Mouse (Mus musculus): Measurements from ENCODE around the gene Cldnd1. TPM values are rescaled to one million over a fixed set of nuclear protein-coding genes. Genes with fewer than 3 reads are reported as not detected.

The Cldnd1 gene
- polyA plus RNA-seq, 1 experiment from 2014 or later, result 125 TPM

DNA sequence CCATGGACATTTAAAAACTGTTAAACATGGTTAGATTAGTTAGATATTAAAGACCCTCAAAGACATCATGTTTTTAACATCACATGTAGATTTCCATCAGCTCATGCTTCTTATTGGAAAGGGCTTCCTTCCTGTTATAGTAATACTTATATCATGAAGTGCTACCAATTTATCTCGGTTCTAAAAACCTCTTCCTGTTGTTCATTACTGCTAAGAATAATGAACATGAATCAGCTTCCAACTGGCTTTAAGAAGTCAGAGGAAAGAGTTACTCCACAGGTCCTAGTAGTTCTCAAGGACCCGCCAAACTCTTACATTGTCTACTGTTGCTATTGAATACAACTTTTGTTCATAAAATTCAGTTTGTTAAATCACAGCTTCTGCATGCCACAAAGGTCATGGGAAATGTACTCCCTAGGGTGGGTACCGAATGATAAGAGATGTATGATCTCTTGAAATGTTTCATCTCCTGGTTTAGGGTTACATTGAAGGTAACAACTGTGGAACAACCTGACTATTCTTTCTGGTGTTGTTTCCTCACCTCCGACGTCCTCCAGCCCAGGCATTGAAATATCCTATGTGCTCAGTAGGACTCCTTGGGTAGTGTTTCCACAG, 38.0 kb upstream of the Cldnd1 start:
- WGBS, result 79% methylated on average over 5 of the region's 5 CpGs

DNA sequence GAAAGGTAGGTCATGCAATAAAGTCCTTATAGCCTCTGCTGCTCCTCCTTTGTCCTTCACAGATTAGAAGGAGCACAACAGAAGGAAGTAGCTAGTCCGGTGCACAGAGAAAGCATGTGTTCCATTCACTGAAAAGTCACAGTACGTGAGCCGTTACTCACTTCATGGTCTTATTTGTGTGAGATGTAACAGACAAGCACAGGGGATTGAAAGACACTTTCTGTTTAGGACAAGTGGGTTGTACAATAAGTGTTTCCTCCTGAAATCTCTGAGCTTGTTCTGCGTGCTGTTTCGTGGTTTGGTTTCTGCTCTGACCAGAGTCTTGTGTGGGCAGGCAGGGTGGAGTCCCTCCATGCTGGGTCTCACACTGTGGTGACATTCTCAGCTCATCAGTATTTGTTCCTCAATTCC, 37.4 kb upstream of the Cldnd1 start:
- H3K36me3 ChIP-seq (ENCODE audit: control insufficient read depth, insufficient read depth, low read length), result no peaks in the 10 kb centered on the region
- no peak for ATAC-seq (ENCODE audit: insufficient read depth, low FRiP score)
- no peaks in the 10 kb centered on the region for H3K4me1 ChIP-seq (ENCODE audit: control insufficient read depth, insufficient read depth, low read length)
- no peak overlapping the region for H3K9ac ChIP-seq (ENCODE audit: low read length)
- H3K4me2 ChIP-seq (ENCODE audit: low read depth, low read length), result no peak overlapping the region
- H3K4me3 ChIP-seq (replicated peaks; ENCODE audit: low read length), result no peak overlapping the region
- 84% methylated on average over 5 of the region's 5 CpGs for WGBS
- no peak overlapping the region for H3K27ac ChIP-seq (ENCODE audit: low read length)
- H3K9me3 ChIP-seq (replicated peaks; ENCODE audit: control insufficient read depth, low read length), result no peaks in the 10 kb centered on the region
- no peaks in the 10 kb centered on the region for H3K27me3 ChIP-seq (ENCODE audit: control insufficient read depth, insufficient read depth, low read length)

More for the DNA sequence above, 38.0 kb upstream of the Cldnd1 start:
- H3K9ac ChIP-seq (ENCODE audit: low read length), result no peak overlapping the region
- H3K4me3 ChIP-seq (replicated peaks; ENCODE audit: low read length), result no peak overlapping the region
- no peaks in the 10 kb centered on the region for H3K36me3 ChIP-seq (ENCODE audit: control insufficient read depth, insufficient read depth, low read length)
- no peak for ATAC-seq (ENCODE audit: insufficient read depth, low FRiP score)
- H3K4me2 ChIP-seq (ENCODE audit: low read depth, low read length), result no peak overlapping the region
- no peaks in the 10 kb centered on the region for H3K9me3 ChIP-seq (replicated peaks; ENCODE audit: control insufficient read depth, low read length)
- no peak overlapping the region for H3K27ac ChIP-seq (ENCODE audit: low read length)
- no peaks in the 10 kb centered on the region for H3K27me3 ChIP-seq (ENCODE audit: control insufficient read depth, insufficient read depth, low read length)
- H3K4me1 ChIP-seq (ENCODE audit: control insufficient read depth, insufficient read depth, low read length), result no peaks in the 10 kb centered on the region

DNA sequence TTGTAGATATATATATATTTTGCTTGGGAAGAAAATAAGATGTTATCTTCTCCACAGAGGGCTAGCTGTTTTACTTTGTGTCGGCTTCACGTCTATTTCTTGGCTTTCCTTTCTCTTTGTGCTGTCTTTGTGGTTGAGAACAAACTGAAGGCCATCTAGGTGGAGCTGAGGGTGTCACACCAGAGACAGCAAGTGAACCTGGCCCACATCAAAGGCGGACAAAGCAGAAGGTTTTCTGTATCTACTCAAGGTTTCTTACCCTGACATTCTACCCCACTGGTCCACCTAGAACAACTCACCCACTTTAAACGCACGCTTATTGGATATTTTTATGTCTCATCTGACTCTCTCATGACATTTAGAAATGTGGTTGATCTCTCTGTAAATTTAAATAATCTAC, 33.6 kb upstream of the Cldnd1 start:
- no peaks in the 10 kb centered on the region for H3K9me3 ChIP-seq (replicated peaks; ENCODE audit: control insufficient read depth, low read length)
- no peak overlapping the region for H3K4me2 ChIP-seq (ENCODE audit: low read depth, low read length)
- WGBS, result 81% methylated on average over 5 of the region's 5 CpGs
- no peaks in the 10 kb centered on the region for H3K4me1 ChIP-seq (ENCODE audit: control insufficient read depth, insufficient read depth, low read length)
- H3K27me3 ChIP-seq (ENCODE audit: control insufficient read depth, insufficient read depth, low read length), result no peaks in the 10 kb centered on the region
- no peak for ATAC-seq (ENCODE audit: insufficient read depth, low FRiP score)
- no peak overlapping the region for H3K9ac ChIP-seq (ENCODE audit: low read length)
- no peak overlapping the region for H3K4me3 ChIP-seq (replicated peaks; ENCODE audit: low read length)
- no peak overlapping the region for H3K27ac ChIP-seq (ENCODE audit: low read length)
- H3K36me3 ChIP-seq (ENCODE audit: control insufficient read depth, insufficient read depth, low read length), result no peaks in the 10 kb centered on the region

DNA sequence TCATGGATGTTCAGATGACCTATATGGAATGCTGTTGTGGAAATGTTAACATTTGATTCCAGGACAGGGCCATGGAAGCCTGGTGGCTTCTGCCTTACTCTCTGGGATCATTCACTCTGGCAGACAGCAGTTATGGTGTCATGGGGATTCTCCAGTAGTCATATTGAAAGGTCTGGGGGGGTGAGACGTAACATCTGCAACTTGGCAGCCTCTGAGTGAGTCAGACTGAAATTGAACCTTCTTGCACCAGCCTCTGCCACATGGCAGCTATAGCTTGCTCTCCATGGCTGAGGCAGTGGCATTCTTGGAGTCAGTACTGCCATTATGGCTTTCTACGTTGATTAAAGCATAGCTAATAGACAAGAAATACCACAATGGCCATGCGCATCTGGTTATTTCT, 30.9 kb upstream of the Cldnd1 start:
- Histone ChIP-seq H3K4me2 (ENCODE audit: low read depth, low read length) (no peak overlapping the region), H3K27me3 (ENCODE audit: control insufficient read depth, insufficient read depth, low read length) (no peaks in the 10 kb centered on the region), H3K36me3 (ENCODE audit: control insufficient read depth, insufficient read depth, low read length) (no peaks in the 10 kb centered on the region), H3K27ac (ENCODE audit: low read length) (no peak overlapping the region), H3K4me1 (ENCODE audit: control insufficient read depth, insufficient read depth, low read length) (no peaks in the 10 kb centered on the region), H3K9me3 (replicated peaks; ENCODE audit: control insufficient read depth, low read length) (no peaks in the 10 kb centered on the region), H3K4me3 (replicated peaks; ENCODE audit: low read length) (no peak overlapping the region), H3K9ac (ENCODE audit: low read length) (no peak overlapping the region)
- ATAC-seq (ENCODE audit: insufficient read depth, low FRiP score), result no peak
- 86% methylated on average over 3 of the region's 3 CpGs for WGBS

DNA sequence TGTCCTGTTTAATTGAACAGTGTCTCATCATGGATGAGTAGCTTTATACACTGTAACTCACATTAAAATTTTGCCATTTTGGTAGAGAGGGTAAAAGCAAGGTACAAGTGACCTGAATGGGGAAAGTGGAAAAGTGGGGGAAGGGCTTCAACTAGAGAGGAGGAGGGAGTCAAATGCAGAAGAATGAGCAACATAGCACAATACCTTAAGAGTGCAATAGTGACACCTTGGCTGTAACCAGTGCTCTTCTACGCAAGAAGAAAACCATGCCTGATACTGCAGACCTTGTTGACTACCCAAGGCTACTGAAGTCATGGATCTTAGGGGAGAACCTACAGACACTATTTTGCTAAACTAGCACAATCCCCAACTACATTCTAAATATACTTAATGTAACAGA, 30.4 kb upstream of the Cldnd1 start:
- no peak for ATAC-seq (ENCODE audit: insufficient read depth, low FRiP score)
- H3K4me3 ChIP-seq (replicated peaks; ENCODE audit: low read length), result no peak overlapping the region
- no peaks in the 10 kb centered on the region for H3K27me3 ChIP-seq (ENCODE audit: control insufficient read depth, insufficient read depth, low read length)
- no peak overlapping the region for H3K9ac ChIP-seq (ENCODE audit: low read length)
- no peaks in the 10 kb centered on the region for H3K36me3 ChIP-seq (ENCODE audit: control insufficient read depth, insufficient read depth, low read length)
- H3K9me3 ChIP-seq (replicated peaks; ENCODE audit: control insufficient read depth, low read length), result no peaks in the 10 kb centered on the region
- no peaks in the 10 kb centered on the region for H3K4me1 ChIP-seq (ENCODE audit: control insufficient read depth, insufficient read depth, low read length)
- H3K4me2 ChIP-seq (ENCODE audit: low read depth, low read length), result no peak overlapping the region
- WGBS, result 92% methylated on average over 1 of the region's 1 CpGs
- no peak overlapping the region for H3K27ac ChIP-seq (ENCODE audit: low read length)

DNA sequence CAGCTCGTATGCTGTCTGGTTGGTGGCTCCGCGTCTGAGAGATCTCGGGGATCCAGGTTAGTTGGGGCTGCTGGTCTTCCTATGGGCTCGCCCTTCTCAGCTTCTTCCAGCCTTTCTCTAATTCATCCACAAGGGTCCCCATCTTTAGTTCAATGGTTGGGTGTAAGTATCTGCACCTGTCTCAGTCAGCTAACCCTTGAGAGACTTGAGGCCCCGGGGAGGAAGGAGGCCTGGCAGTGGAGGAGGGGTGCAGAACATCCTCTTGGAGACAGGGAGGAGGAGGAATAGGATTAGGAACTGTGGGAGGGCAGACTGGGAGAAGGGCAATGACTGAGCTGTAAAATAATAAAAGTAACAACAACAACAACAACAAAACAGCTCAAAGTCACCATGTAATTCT, 27.5 kb upstream of the Cldnd1 start:
- ATAC-seq (ENCODE audit: insufficient read depth, low FRiP score), result no peak
- H3K27ac ChIP-seq (ENCODE audit: low read length), result no peak overlapping the region
- 86% methylated on average over 6 of the region's 6 CpGs for WGBS
- no peak overlapping the region for H3K9ac ChIP-seq (ENCODE audit: low read length)
- H3K36me3 ChIP-seq (ENCODE audit: control insufficient read depth, insufficient read depth, low read length), result no peaks in the 10 kb centered on the region
- 0 out of 2 replicates have a peak, but pooled peaks cover 8% of the 10 kb centered on the region for H3K4me1 ChIP-seq (ENCODE audit: control insufficient read depth, insufficient read depth, low read length)
- H3K9me3 ChIP-seq (replicated peaks; ENCODE audit: control insufficient read depth, low read length), result no peaks in the 10 kb centered on the region
- no peak overlapping the region for H3K4me2 ChIP-seq (ENCODE audit: low read depth, low read length)
- H3K4me3 ChIP-seq (replicated peaks; ENCODE audit: low read length), result no peak overlapping the region
- no peaks in the 10 kb centered on the region for H3K27me3 ChIP-seq (ENCODE audit: control insufficient read depth, insufficient read depth, low read length)

DNA sequence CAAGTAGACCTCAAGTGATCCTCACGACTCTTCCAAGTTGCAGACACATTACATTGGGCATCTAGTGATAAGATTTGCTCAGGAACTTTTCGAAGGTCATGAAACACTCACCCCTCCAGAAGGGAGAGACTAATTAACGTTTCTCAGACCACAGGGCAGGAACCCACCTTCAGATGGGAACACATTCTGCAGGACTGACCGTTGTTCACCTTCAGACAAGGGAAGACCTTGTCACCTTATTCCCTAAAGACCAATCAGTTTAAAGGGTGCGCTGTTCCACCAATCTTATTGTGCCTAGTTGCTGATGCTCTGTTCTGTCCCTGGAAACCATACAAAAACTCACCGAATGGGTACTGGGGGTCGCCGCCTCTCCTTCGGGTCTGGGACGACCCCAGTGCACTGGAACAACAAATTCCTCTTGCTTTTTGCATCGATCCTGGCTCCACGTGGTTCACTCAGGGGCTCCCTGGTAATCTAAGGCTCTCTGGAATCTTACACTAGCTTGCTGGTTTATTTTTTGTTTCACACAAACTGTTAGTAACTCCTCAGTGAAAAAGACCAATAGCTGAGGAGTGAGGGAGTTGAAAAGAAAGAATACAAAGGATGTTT, 26.8 kb upstream of the Cldnd1 start:
- no peak overlapping the region for H3K9ac ChIP-seq (ENCODE audit: low read length)
- 82% methylated on average over 12 of the region's 12 CpGs for WGBS

DNA sequence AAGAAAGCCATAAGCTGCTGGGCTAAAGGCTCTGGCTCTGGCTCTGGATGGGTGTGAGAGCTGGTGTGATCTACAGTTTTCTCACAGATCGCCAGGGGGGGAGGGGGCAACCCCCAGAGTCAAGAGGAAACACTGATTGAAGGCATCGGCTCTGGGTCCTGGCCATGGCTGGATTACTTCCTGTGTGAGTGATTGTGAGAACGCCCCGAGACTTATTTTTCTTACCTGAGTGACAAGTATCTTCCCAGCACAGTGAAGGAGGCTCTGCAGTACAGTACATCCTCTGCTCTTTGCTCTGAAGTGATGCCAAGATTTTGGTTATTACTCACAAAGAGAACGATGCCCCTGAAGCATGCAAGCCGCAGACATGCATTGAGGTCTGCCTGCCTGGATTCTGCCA, 25.9 kb upstream of the Cldnd1 start:
- H3K27me3 ChIP-seq (ENCODE audit: control insufficient read depth, insufficient read depth, low read length), result no peaks in the 10 kb centered on the region
- no peaks in the 10 kb centered on the region for H3K9me3 ChIP-seq (replicated peaks; ENCODE audit: control insufficient read depth, low read length)
- H3K27ac ChIP-seq (ENCODE audit: low read length), result no peak overlapping the region
- H3K36me3 ChIP-seq (ENCODE audit: control insufficient read depth, insufficient read depth, low read length), result no peaks in the 10 kb centered on the region
- H3K4me1 ChIP-seq (ENCODE audit: control insufficient read depth, insufficient read depth, low read length), result 0 out of 2 replicates have a peak, but pooled peaks cover 8% of the 10 kb centered on the region
- no peak for ATAC-seq (ENCODE audit: insufficient read depth, low FRiP score)
- no peak overlapping the region for H3K9ac ChIP-seq (ENCODE audit: low read length)
- H3K4me2 ChIP-seq (ENCODE audit: low read depth, low read length), result no peak overlapping the region
- no peak overlapping the region for H3K4me3 ChIP-seq (replicated peaks; ENCODE audit: low read length)
- WGBS, result 48% methylated on average over 6 of the region's 6 CpGs

More for the DNA sequence above, 26.8 kb upstream of the Cldnd1 start:
- no peak for ATAC-seq (ENCODE audit: insufficient read depth, low FRiP score)
- H3K4me3 ChIP-seq (replicated peaks; ENCODE audit: low read length), result no peak overlapping the region
- no peaks in the 10 kb centered on the region for H3K36me3 ChIP-seq (ENCODE audit: control insufficient read depth, insufficient read depth, low read length)
- no peak overlapping the region for H3K4me2 ChIP-seq (ENCODE audit: low read depth, low read length)
- H3K4me1 ChIP-seq (ENCODE audit: control insufficient read depth, insufficient read depth, low read length), result 0 out of 2 replicates have a peak, but pooled peaks cover 8% of the 10 kb centered on the region
- H3K27me3 ChIP-seq (ENCODE audit: control insufficient read depth, insufficient read depth, low read length), result no peaks in the 10 kb centered on the region
- H3K27ac ChIP-seq (ENCODE audit: low read length), result no peak overlapping the region
- no peaks in the 10 kb centered on the region for H3K9me3 ChIP-seq (replicated peaks; ENCODE audit: control insufficient read depth, low read length)

DNA sequence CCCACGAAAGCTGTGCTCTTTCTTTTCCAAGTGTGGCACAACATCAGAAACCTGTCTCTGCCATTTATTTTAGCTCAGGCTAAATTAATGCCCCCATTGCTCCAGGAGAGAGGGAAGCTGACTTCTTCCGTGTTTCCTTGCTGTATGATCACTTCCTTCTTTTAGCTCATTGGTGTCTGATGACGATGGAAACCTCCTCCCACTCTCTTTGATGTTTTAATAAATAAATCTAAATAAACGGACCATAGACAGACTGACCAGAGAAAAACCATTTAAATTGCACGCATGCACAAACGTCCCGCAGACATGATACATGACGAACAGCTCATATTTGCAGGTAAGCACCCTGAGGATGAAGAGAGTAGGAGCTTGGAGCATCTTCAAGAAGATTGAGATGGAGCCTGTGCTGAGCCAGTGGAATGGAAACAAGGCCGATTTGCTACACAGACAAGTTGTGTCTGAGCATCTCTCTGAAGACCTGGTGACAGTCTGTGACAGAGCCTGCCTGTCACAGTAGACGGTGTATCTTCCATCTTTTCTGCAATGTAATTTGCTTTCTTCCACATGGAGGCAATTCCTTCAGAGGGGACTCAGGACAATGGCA, 25.3 kb upstream of the Cldnd1 start:
- Histone ChIP-seq H3K27me3 (ENCODE audit: control insufficient read depth, insufficient read depth, low read length) (no peaks in the 10 kb centered on the region), H3K4me2 (ENCODE audit: low read depth, low read length) (no peak overlapping the region), H3K36me3 (ENCODE audit: control insufficient read depth, insufficient read depth, low read length) (no peaks in the 10 kb centered on the region), H3K9me3 (replicated peaks; ENCODE audit: control insufficient read depth, low read length) (no peaks in the 10 kb centered on the region), H3K4me3 (replicated peaks; ENCODE audit: low read length) (no peak overlapping the region), H3K9ac (ENCODE audit: low read length) (no peak overlapping the region), H3K4me1 (ENCODE audit: control insufficient read depth, insufficient read depth, low read length) (0 out of 2 replicates have a peak, but pooled peaks cover 8% of the 10 kb centered on the region), H3K27ac (ENCODE audit: low read length) (no peak overlapping the region)
- no peak for ATAC-seq (ENCODE audit: insufficient read depth, low FRiP score)
- WGBS, result 73% methylated on average over 10 of the region's 10 CpGs
